Mouse (Mus musculus): ENCODE results near the gene Arhgap6. TPM values are rescaled to one million over a fixed set of nuclear protein-coding genes. Genes with fewer than 3 reads are reported as not detected.

Arhgap6 gene
- 4.7 TPM for polyA plus RNA-seq (2015; fragmentation: Illumina TruSeq; extraction: RNeasy Lipid Tissue Mini Kit (QIAGEN cat#74804); ENCODE audit: low read depth, low replicate concordance)

DNA sequence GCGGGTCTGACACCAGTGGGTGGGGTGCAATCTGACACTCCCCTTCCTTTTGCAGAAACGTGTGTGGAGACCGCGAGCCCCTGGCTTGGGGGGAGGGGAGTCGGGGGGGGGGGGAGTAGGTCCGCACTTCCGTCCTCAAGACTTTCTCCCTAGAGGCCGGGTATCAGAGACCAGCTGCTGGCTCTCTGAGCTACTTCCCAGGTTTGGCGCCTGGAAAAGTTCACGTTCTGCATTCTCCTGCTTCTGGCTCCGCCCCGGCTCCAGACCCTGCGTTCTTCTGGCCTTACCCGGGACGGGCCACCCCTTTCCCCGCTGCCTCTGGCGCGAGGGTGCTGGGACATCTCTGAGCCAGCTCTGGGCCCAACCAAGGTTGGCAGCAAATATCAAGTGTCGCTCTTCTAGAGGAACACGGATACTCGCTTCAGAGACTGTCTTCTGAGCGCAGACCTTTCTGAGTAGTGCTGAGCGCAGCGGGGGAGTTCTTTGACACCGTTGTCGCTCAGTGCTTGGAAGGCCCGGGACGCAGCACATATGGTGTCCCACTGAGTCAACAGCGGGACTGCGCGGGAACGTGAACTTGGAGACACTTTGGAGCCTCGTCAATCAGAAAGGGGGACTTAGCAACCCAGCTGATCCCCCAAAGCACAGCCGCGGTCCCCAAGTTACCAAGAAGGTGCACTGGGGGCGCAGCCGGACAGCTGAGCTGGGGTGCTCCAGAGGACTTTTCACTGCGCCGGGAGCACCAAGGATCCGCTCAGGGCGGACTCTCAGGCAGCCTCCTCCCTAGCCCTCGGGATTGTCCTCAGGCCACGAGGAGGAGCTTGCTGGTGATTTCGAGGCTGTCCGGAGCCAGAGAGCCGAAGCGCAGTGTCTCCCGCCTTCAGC is at the start of gene Arhgap6:
Gene Arhgap6, plus strand, starts transcription at position 126 of the 885 bp plus-strand sequence.

GRCm38 (mm10) chrX:169187100-169187499 is 392.2 kb downstream of the Arhgap6 start, which contains the start of gene Amelx:
TSS of gene Amelx (minus strand) at chrX:169187200.

GRCm38 (mm10) chrX:169319945-169320667 is 525.2 kb downstream of the Arhgap6 start, which contains the start of gene Hccs:
TSS of gene Hccs (minus strand) at chrX:169320372.

Other genes starting within 250 kb of the Arhgap6 start
- gene Frmpd4, start 217.9 kb upstream of the Arhgap6 start, polyA plus RNA-seq (2015; fragmentation: Illumina TruSeq; extraction: RNeasy Lipid Tissue Mini Kit (QIAGEN cat#74804); ENCODE audit: low read depth, low replicate concordance) = 28.1 TPM
- 23.4 TPM for gene Msl3, start 121.2 kb upstream of the Arhgap6 start, polyA plus RNA-seq (2015; fragmentation: Illumina TruSeq; extraction: RNeasy Lipid Tissue Mini Kit (QIAGEN cat#74804); ENCODE audit: low read depth, low replicate concordance)